Mouse (Mus musculus): Measurements from ENCODE around the gene Itgam. TPM values are rescaled to one million over a fixed set of nuclear protein-coding genes. Genes with fewer than 3 reads are reported as not detected.

Gene Itgam
- polyA plus RNA-seq (2012; ENCODE audit: low replicate concordance) = 1.3 and 1.8 TPM in 2 replicates

DNA sequence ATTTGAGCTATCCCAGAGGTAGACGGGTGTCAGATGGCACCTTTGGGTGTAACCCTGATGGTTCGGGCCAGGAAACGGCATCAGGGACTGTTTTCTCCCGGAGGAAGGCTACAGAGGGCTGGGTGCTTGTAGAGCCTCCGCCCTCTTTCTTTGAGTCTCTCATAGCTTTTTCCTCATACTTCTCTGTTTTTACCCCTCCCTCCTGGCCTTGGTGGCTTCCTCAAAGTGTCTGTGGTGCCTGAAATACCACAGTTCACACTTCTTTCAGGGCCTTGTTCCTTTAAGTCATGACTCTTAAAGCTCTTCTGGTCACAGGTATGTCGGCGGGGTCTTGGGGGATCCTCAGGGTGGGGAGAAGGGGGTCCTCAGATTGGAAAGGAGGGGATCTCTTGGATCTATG, at the start of gene Itgam, which contains the start of gene Gm49368:
Itgam (plus strand) TSS at position 185 of the 400 bp plus-strand sequence.
Gm49368 (plus strand) TSS at position 228 of the 400 bp plus-strand sequence.

GRCm38 (mm10) chr7:128128741-128129720, 66.6 kb downstream of the Itgam start, which contains the start of gene Itgax:
Gene Itgax (plus strand): TSS chr7:128129547.

DNA sequence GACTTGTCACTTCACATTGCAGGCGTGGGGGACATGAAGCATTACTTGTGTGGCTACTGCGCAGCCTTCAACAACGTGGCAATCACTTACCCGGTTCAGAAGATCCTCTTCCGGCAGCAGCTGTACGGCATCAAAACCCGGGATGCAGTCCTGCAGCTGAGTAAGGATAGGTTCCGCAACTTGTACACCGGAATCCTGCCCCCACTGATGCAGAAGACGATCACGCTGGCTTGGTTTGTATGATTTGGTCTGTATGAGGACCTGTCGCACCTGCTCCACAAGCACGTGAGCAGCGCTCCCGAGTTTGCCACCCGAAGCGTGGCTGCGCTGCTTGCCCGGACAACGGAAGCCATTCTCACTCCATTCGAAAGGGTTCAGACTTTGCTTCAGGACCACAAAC, 91.6 kb downstream of the Itgam start, which contains the start of gene Itgad:
Itgad (plus strand) TSS at position 301 of the 400 bp plus-strand sequence.

Other genes with a start within 250 kb of the Itgam start
- gene Stx4a, start 238.3 kb upstream of the Itgam start, polyA plus RNA-seq (2012; ENCODE audit: low replicate concordance) = 24.8 and 27.0 TPM in 2 replicates
- gene Stx1b, start 238.1 kb upstream of the Itgam start, polyA plus RNA-seq (2012; ENCODE audit: low replicate concordance) = 0.23 and 0.28 TPM in 2 replicates
- 13.4 and 33.6 TPM in 2 replicates for gene Zfp646, start 186.4 kb upstream of the Itgam start, polyA plus RNA-seq (2012; ENCODE audit: low replicate concordance)
- 22.6 and 26.8 TPM in 2 replicates for gene Zfp668, start 185.8 kb upstream of the Itgam start, polyA plus RNA-seq (2012; ENCODE audit: low replicate concordance)
- 0.58 and 1.1 TPM in 2 replicates for gene Prss53, start 171.7 kb upstream of the Itgam start, polyA plus RNA-seq (2012; ENCODE audit: low replicate concordance)
- gene Gm21974, start 167.2 kb upstream of the Itgam start, polyA plus RNA-seq (2012; ENCODE audit: low replicate concordance) = not detected in 2 replicates
- gene Vkorc1, start 167.0 kb upstream of the Itgam start, polyA plus RNA-seq (2012; ENCODE audit: low replicate concordance) = 10.1 and 24.2 TPM in 2 replicates
- 79.6 and 212 TPM in 2 replicates for gene Bckdk, start 158.6 kb upstream of the Itgam start, polyA plus RNA-seq (2012; ENCODE audit: low replicate concordance)
- 2.0 and 6.1 TPM in 2 replicates for gene Kat8, start 150.1 kb upstream of the Itgam start, polyA plus RNA-seq (2012; ENCODE audit: low replicate concordance)
- not detected in 2 replicates for gene Prss8, start 132.5 kb upstream of the Itgam start, polyA plus RNA-seq (2012; ENCODE audit: low replicate concordance)
- 2.3 and 7.5 TPM in 2 replicates for gene Prss36, start 115.9 kb upstream of the Itgam start, polyA plus RNA-seq (2012; ENCODE audit: low replicate concordance)
- gene Fus, start 95.2 kb upstream of the Itgam start, polyA plus RNA-seq (2012; ENCODE audit: low replicate concordance) = 125 and 210 TPM in 2 replicates
- gene Pycard, start 68.8 kb upstream of the Itgam start, polyA plus RNA-seq (2012; ENCODE audit: low replicate concordance) = 2.1 and 2.2 TPM in 2 replicates
- gene Trim72, start 58.7 kb upstream of the Itgam start, polyA plus RNA-seq (2012; ENCODE audit: low replicate concordance) = 0.10 TPM in 1 of 2 replicates, not detected in the other
- gene Gm49368, start within 50 bp of the Itgam start, polyA plus RNA-seq (2012; ENCODE audit: low replicate concordance) = not detected in 2 replicates
- gene Itgax, start 66.9 kb downstream of the Itgam start, polyA plus RNA-seq (2012; ENCODE audit: low replicate concordance) = 2.3 and 3.4 TPM in 2 replicates
- 8.5 and 16.4 TPM in 2 replicates for gene Itgad, start 91.7 kb downstream of the Itgam start, polyA plus RNA-seq (2012; ENCODE audit: low replicate concordance)
- gene Cox6a2, start 143.7 kb downstream of the Itgam start, polyA plus RNA-seq (2012; ENCODE audit: low replicate concordance) = 11.9 and 21.5 TPM in 2 replicates
- gene Armc5, start 174.7 kb downstream of the Itgam start, polyA plus RNA-seq (2012; ENCODE audit: low replicate concordance) = 34.5 and 48.8 TPM in 2 replicates
- gene 9130023H24Rik, start 175.4 kb downstream of the Itgam start, polyA plus RNA-seq (2012; ENCODE audit: low replicate concordance) = 0.85 and 1.2 TPM in 2 replicates
- 1.0 and 5.8 TPM in 2 replicates for gene Tgfb1i1, start 184.2 kb downstream of the Itgam start, polyA plus RNA-seq (2012; ENCODE audit: low replicate concordance)
- 0.28 and 1.4 TPM in 2 replicates for gene Slc5a2, start 203.0 kb downstream of the Itgam start, polyA plus RNA-seq (2012; ENCODE audit: low replicate concordance)
- 48.6 and 63.1 TPM in 2 replicates for gene BC017158, start 235.5 kb downstream of the Itgam start, polyA plus RNA-seq (2012; ENCODE audit: low replicate concordance)